Mouse (Mus musculus): ENCODE measurements around the gene Armh3. TPM values are rescaled to one million over a fixed set of nuclear protein-coding genes. Genes with fewer than 3 reads are reported as not detected.

Armh3 gene
- total RNA-seq, 1 experiment = 8.0 TPM

DNA sequence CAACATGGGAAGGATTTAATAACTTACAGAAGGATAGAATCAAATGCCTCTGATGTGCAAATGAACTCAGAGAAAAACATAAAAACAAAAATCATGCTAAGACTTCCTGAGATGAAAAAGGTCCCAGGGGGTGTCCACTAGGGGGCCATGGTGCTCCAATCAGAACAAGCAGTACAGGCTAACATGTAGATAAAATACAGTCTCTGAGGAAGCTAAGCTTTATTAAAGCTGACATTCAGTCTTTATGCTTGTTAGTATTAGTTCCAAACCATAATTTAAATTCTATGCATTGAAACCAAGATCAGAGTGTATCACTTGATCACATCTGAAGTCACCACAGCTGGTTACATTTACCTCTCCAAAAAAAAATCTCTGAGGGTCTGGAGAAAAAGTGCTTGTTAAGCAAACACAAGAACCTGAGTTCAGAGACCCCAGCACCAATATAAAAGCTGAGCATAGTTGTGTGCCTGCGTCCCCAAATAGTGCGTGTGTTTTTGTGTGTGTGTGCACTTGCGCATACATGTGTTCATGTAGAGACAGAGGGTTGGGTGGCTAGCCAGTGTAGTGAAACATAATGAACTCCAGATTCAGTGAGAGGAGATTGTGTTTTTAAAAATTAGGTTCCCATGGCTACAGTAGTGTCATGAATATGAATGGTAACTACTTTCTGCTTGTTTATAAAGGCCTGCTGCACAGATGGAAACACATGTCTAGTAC lies 151.1 kb downstream of the Armh3 start:
- Histone ChIP-seq H3K9me3 (ENCODE audit: control insufficient read depth, insufficient read depth, low read depth, low read length) (no peaks in the 10 kb centered on the region), H3K9ac (ENCODE audit: insufficient read depth, low read depth, low read length, poor library complexity, severe bottlenecking) (no peak overlapping the region), H3K4me3 (ENCODE audit: insufficient read depth in 1 of 2, low read depth in 1 of 2, low read length in 2 of 2, poor library complexity in 1 of 2, severe bottlenecking in 1 of 2) (no peak overlapping the region), H3K36me3 (ENCODE audit: control insufficient read depth, insufficient read depth, low read length, poor library complexity, severe bottlenecking) (no peaks in the 10 kb centered on the region), H3K4me1 (ENCODE audit: control insufficient read depth in 2 of 2, insufficient read depth in 2 of 2, low read length in 2 of 2, poor library complexity in 1 of 2) (0 out of 4 replicates have a peak, but pooled peaks cover 0 to 2% of the 10 kb centered on the region in 2 experiments), H3K27ac (ENCODE audit: insufficient read depth, low read depth, low read length, poor library complexity, severe bottlenecking) (no peak overlapping the region)
- TF ChIP-seq CHD2 (IDR thresholded peaks at IDR 0.05; ENCODE audit: low read depth, low read length) (no peak), HCFC1 (IDR thresholded peaks at IDR 0.05; ENCODE audit: borderline replicate concordance, insufficient read depth, low read length) (no peak), ZC3H11A (IDR thresholded peaks at IDR 0.05; ENCODE audit: borderline replicate concordance, low read depth, low read length) (no peak)
- no peak for DNase-seq (ENCODE audit: low read depth, low spot score)
- in situ Hi-C loops (cut with MboI; ENCODE audit: low sequenced_read_pairs in 2 of 2, unreplicated experiment in 2 of 2) = no loop called here

DNA sequence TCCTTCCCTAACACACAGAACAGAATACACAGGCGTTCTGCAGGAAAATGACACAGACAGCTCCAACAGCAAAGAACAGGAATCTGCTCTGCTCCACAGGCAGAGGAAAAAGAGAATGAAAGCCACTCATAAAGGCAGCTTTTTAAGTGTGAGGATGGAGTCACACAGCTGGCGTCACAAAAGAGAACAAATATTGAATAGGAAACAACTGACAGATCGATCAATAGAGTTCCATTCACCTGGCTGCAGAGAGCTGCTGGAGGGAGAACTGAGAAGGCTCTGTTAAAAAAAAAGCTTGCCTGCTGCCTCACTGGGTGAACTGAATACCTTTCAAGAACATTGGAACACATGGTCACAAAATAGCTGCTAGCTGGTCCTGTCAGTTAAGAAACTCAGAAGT lies 154.1 kb downstream of the Armh3 start:
- no peak for DNase-seq (ENCODE audit: low read depth, low spot score)
- Histone ChIP-seq H3K36me3 (ENCODE audit: control insufficient read depth, insufficient read depth, low read length, poor library complexity, severe bottlenecking) (no peaks in the 10 kb centered on the region), H3K4me1 (ENCODE audit: control insufficient read depth in 2 of 2, insufficient read depth in 2 of 2, low read length in 2 of 2, poor library complexity in 1 of 2) (0 out of 4 replicates have a peak, but pooled peaks cover 0 to 2% of the 10 kb centered on the region in 2 experiments), H3K27ac (ENCODE audit: insufficient read depth, low read depth, low read length, poor library complexity, severe bottlenecking) (no peak overlapping the region), H3K4me3 (ENCODE audit: insufficient read depth in 1 of 2, low read depth in 1 of 2, low read length in 2 of 2, poor library complexity in 1 of 2, severe bottlenecking in 1 of 2) (no peak overlapping the region), H3K9me3 (ENCODE audit: control insufficient read depth, insufficient read depth, low read depth, low read length) (no peaks in the 10 kb centered on the region), H3K9ac (ENCODE audit: insufficient read depth, low read depth, low read length, poor library complexity, severe bottlenecking) (no peak overlapping the region)
- TF ChIP-seq ZC3H11A (IDR thresholded peaks at IDR 0.05; ENCODE audit: borderline replicate concordance, low read depth, low read length) (no peak), HCFC1 (IDR thresholded peaks at IDR 0.05; ENCODE audit: borderline replicate concordance, insufficient read depth, low read length) (no peak), CHD2 (IDR thresholded peaks at IDR 0.05; ENCODE audit: low read depth, low read length) (no peak), ZNF384 (IDR thresholded peaks at IDR 0.05; ENCODE audit: low read depth, low read length) (no peak), MAFK (IDR thresholded peaks at IDR 0.05; ENCODE audit: insufficient read depth, low read depth, low read length) (no peak)
- in situ Hi-C loops (cut with MboI; ENCODE audit: low sequenced_read_pairs in 2 of 2, unreplicated experiment in 2 of 2) = no loop called here

DNA sequence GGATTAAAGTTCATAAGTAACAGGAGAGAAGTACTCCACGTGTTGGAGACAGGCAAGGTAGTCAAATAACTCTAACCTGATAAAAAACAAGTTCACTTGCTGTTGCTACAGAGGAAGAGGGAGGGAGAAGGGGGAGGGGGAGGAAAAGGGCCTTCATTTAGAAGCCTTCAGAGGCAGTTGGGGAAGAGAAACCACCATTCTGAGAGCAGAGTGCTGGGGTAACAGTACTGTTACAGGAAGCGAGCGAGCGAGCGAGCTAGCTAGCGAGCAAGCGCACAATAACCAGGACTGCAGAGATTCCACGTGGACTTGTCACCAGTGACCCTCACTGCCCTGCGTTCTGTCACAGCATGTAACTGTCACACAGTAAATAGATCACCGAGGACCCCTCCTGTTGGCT lies 154.9 kb downstream of the Armh3 start:
- no peaks in the 10 kb centered on the region for H3K36me3 ChIP-seq (ENCODE audit: control insufficient read depth, insufficient read depth, low read length, poor library complexity, severe bottlenecking)
- no peak for TF ChIP-seq ZC3H11A (IDR thresholded peaks at IDR 0.05; ENCODE audit: borderline replicate concordance, low read depth, low read length)
- in situ Hi-C loops (cut with MboI; ENCODE audit: low sequenced_read_pairs in 2 of 2, unreplicated experiment in 2 of 2) = no loop called here
- no peak overlapping the region for H3K4me3 ChIP-seq (ENCODE audit: insufficient read depth in 1 of 2, low read depth in 1 of 2, low read length in 2 of 2, poor library complexity in 1 of 2, severe bottlenecking in 1 of 2)
- H3K9me3 ChIP-seq (ENCODE audit: control insufficient read depth, insufficient read depth, low read depth, low read length) = no peaks in the 10 kb centered on the region
- no peak for DNase-seq (ENCODE audit: low read depth, low spot score)
- no peak overlapping the region for H3K27ac ChIP-seq (ENCODE audit: insufficient read depth, low read depth, low read length, poor library complexity, severe bottlenecking)
- 0 out of 4 replicates have a peak, but pooled peaks cover 0 to 2% of the 10 kb centered on the region in 2 experiments for H3K4me1 ChIP-seq (ENCODE audit: control insufficient read depth in 2 of 2, insufficient read depth in 2 of 2, low read length in 2 of 2, poor library complexity in 1 of 2)
- H3K9ac ChIP-seq (ENCODE audit: insufficient read depth, low read depth, low read length, poor library complexity, severe bottlenecking) = no peak overlapping the region

DNA sequence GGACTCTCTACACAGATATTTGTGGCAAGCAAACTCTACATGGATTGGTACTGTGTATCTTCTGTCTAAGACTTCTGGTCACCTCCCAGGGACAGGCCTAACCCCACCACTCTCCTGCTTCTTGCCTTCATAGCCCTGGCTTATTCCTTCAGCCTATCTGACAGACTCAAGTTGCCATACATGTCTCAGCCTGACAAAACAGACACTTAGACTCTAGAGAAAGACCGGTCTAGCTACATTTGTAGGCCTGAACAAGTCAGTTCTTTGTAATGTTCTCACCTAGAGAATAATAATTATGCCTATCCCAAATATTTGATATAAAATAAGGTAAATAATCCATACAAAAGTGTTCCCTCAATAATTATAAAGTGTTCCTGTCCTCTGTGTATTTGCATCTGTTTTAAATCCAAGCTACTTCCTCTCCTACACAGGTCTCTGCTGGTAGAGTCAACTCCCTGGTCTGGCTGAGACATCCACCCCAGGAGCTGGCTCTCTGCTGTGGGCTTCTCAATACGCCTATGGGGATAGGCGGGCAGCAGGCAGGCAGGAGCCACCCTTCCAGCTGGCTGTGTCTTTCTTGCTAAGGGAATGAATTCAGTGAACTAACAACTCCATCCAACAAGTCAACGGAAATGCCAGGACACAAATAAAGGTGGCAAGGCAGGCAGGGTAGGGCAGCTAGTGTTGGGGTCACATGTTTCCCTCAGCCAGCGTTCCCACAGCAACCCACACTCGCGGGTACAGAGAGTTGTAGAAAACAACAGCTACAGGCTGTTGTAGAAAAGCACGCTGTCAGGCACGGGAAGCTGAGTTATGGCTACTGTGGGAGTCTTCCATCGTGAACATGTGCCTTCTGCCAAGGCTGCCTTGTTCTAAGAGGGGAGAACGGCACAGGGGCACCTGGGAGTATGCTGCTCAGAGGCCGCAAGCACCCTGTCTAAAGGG lies 161.0 kb downstream of the Armh3 start:
- TF ChIP-seq ZC3H11A (IDR thresholded peaks at IDR 0.05; ENCODE audit: borderline replicate concordance, low read depth, low read length) = no peak
- no peak for TF ChIP-seq CHD2 (IDR thresholded peaks at IDR 0.05; ENCODE audit: low read depth, low read length)
- TF ChIP-seq HCFC1 (IDR thresholded peaks at IDR 0.05; ENCODE audit: borderline replicate concordance, insufficient read depth, low read length) = no peak
- TF ChIP-seq MAFK (IDR thresholded peaks at IDR 0.05; ENCODE audit: insufficient read depth, low read depth, low read length) = no peak
- no peak for TF ChIP-seq ZNF384 (IDR thresholded peaks at IDR 0.05; ENCODE audit: low read depth, low read length)
- no peaks in the 10 kb centered on the region for H3K9me3 ChIP-seq (ENCODE audit: control insufficient read depth, insufficient read depth, low read depth, low read length)
- in situ Hi-C loops (cut with MboI; ENCODE audit: low sequenced_read_pairs in 2 of 2, unreplicated experiment in 2 of 2) = no loop called here
- H3K36me3 ChIP-seq (ENCODE audit: control insufficient read depth, insufficient read depth, low read length, poor library complexity, severe bottlenecking) = no peaks in the 10 kb centered on the region
- no peak overlapping the region for H3K9ac ChIP-seq (ENCODE audit: insufficient read depth, low read depth, low read length, poor library complexity, severe bottlenecking)
- peaks cover 0 to 5% of the 10 kb centered on the region in 2 experiments; a peak in 1 of 4 replicates for H3K4me1 ChIP-seq (ENCODE audit: control insufficient read depth in 2 of 2, insufficient read depth in 2 of 2, low read length in 2 of 2, poor library complexity in 1 of 2)
- no peak overlapping the region for H3K4me3 ChIP-seq (ENCODE audit: insufficient read depth in 1 of 2, low read depth in 1 of 2, low read length in 2 of 2, poor library complexity in 1 of 2, severe bottlenecking in 1 of 2)
- DNase-seq (ENCODE audit: low read depth, low spot score) = no peak
- H3K27ac ChIP-seq (ENCODE audit: insufficient read depth, low read depth, low read length, poor library complexity, severe bottlenecking) = no peak overlapping the region
